Mouse (Mus musculus) liver, postnatal 0 days (tissue): ENCODE results near the gene Gfi1.

ENCODE experiments used
- CTCF ChIP-seq: sonication (generic); IDR thresholded peaks from 2 replicates; pipeline ENCODE4 v1.5.1; 2016; ENCODE audit warnings: antibody characterized with exemption, low read depth
- EP300 ChIP-seq: IDR thresholded peaks from 2 replicates; pipeline ENCODE4 v1.6.1; 2016; ENCODE audit warnings: antibody characterized with exemption, low read depth, mild to moderate bottlenecking

DNA sequence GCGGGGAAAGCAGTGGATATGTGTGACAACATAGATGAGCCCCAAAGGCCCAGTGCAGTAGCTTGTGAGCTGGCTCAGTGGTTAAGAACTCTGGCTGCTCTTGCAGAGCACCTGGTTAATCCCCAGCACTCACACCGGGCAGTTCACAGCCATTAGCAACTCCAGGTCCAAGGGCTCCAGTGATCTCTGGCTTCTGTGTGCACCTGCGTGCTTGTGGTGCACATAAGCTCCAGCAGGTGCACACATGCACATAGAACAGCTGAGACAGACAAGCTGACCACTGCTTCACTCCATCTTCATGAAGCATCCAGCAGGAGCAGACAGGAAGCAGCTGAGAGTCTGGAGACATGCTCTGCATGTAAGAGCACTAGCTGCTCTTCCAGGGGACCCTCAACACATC lies 12.5 kb upstream of the Gfi1 start:
- TF ChIP-seq EP300, result no peak
- TF ChIP-seq CTCF, result no peak
